Mouse (Mus musculus): ENCODE measurements at regions not wholly inside any gene's neighbourhood (a gene's known extent, or its start where the extent isn't known, plus 50 kb on each side); places are given as distances from the start of the nearest gene placed in this dataset.

GRCm38 (mm10) chr8:31031721-31032591 is 2396.6 kb upstream of the 5930422O12Rik start:
- H3K27ac ChIP-seq: no peak overlapping the region
- DNase-seq (peak; percentile 3), ATAC-seq (ENCODE audit: low read depth) (peak; percentile 76)
- no peaks in the 10 kb centered on the region for H3K27me3 ChIP-seq
- H3K4me2 ChIP-seq: peak overlapping the region; percentile 57
- H3K4me3 ChIP-seq (replicated peaks): peak overlapping the region; percentile 36
- 9% methylated on average over 22 of the region's 24 CpGs for WGBS (ENCODE audit: insufficient replicate concordance)
- no peak overlapping the region for H3K9ac ChIP-seq
- peaks cover 3% of the 10 kb centered on the region; the same call in 1 of the 2 replicates for H3K4me1 ChIP-seq (replicated peaks)
- H3K9me3 ChIP-seq (replicated peaks): no peaks in the 10 kb centered on the region
- no peaks in the 10 kb centered on the region for H3K36me3 ChIP-seq

- H3K9me3 ChIP-seq (replicated peaks): no peaks in the 10 kb centered on the region
- DNase-seq: peak; percentile 37
- WGBS (ENCODE audit: insufficient replicate concordance): 6% methylated on average over 13 of the region's 13 CpGs
- H3K4me3 ChIP-seq (replicated peaks): peak overlapping the region; percentile 32; the same call in 1 of the 2 replicates
- peak overlapping the region; percentile 49 for H3K4me2 ChIP-seq
- H3K9ac ChIP-seq: no peak overlapping the region
- no peaks in the 10 kb centered on the region for H3K27me3 ChIP-seq
- ATAC-seq (ENCODE audit: low read depth): no peak
- no peak overlapping the region for H3K27ac ChIP-seq
- H3K36me3 ChIP-seq: no peaks in the 10 kb centered on the region
- peaks cover 3% of the 10 kb centered on the region; the same call in 1 of the 2 replicates for H3K4me1 ChIP-seq (replicated peaks)
These were observed 2395.2 kb upstream of the 5930422O12Rik start for GRCm38 (mm10) chr8:31033281-31033680.

- WGBS (ENCODE audit: insufficient replicate concordance): 46% methylated on average over 2 of the region's 2 CpGs
- DNase-seq: no peak
- no peak for ATAC-seq (ENCODE audit: low read depth)
- H3K9me3 ChIP-seq (replicated peaks): no peaks in the 10 kb centered on the region
- H3K4me3 ChIP-seq (replicated peaks): no peak overlapping the region
- H3K9ac ChIP-seq: no peak overlapping the region
- no peaks in the 10 kb centered on the region for H3K27me3 ChIP-seq
- peaks cover 3% of the 10 kb centered on the region; the same call in 1 of the 2 replicates for H3K4me1 ChIP-seq (replicated peaks)
- no peaks in the 10 kb centered on the region for H3K36me3 ChIP-seq
- no peak overlapping the region for H3K27ac ChIP-seq
- H3K4me2 ChIP-seq: no peak overlapping the region
These were observed 2391.6 kb upstream of the 5930422O12Rik start for GRCm38 (mm10) chr8:31036892-31037291.

Measured in liver, embryonic 13.5 days (tissue).